In genomic region chr4:134879410-134879981, GRCm38 (mm10) we compare ENCODE assay signal across 8 mouse cellular contexts. TPM values are rescaled to one million over a fixed set of nuclear protein-coding genes. Genes with fewer than 3 reads are reported as not detected.
DNase-seq lines count a peak whose midpoint lies in the region; ATAC-seq and TF ChIP-seq lines count a peak whose summit lies in the region.

No protein-coding gene starts in this region.

- H3K9ac ChIP-seq in limb, embryonic 14.5 days (ENCODE audit: low read depth, low read length, severe bottlenecking): peak overlapping the region; percentile 29; the same call in 1 of the 2 replicates
- H3K9ac ChIP-seq in midbrain, embryonic 15.5 days: peak overlapping the region; percentile 24; the same call in 1 of the 2 replicates

- no peaks in the 10 kb centered on the region for H3K36me3 ChIP-seq in embryonic facial prominence, embryonic 10.5 days (replicated peaks)
- H3K36me3 ChIP-seq in limb, embryonic 14.5 days (ENCODE audit: control insufficient read depth, insufficient read depth, low read length): no peaks in the 10 kb centered on the region
- H3K36me3 ChIP-seq in midbrain, embryonic 15.5 days (replicated peaks): no peaks in the 10 kb centered on the region

- no peak overlapping the region for H3K27ac ChIP-seq in embryonic facial prominence, embryonic 10.5 days (replicated peaks)
- H3K27ac ChIP-seq in limb, embryonic 14.5 days (replicated peaks; ENCODE audit: low read depth, low read length): no peak overlapping the region
- no peak overlapping the region for H3K27ac ChIP-seq in midbrain, embryonic 15.5 days

- ATAC-seq in cerebellum, adult (ENCODE audit: insufficient number of reproducible peaks, low FRiP score, low TSS enrichment): no peak; the same call in 1 of the 2 replicates
- ATAC-seq in limb, embryonic 14.5 days (ENCODE audit: low FRiP score, low read depth): no peak
- peak; percentile 20; the same call in 1 of the 2 replicates for ATAC-seq in midbrain, embryonic 15.5 days (replicated peaks)

- 2% methylated on average over 17 of the region's 17 CpGs for WGBS in embryonic facial prominence, embryonic 10.5 days
- 2% methylated on average over 15 of the region's 17 CpGs for WGBS in limb, embryonic 14.5 days
- WGBS in midbrain, embryonic 15.5 days: 2% methylated on average over 17 of the region's 17 CpGs

- DNase-seq in cerebellum, adult 11 months: peak; percentile 62
- DNase-seq in embryonic facial prominence, embryonic 10.5 days (ENCODE audit: low spot score): peak; percentile 79
- peak; percentile 93 for DNase-seq in heart, adult 11 months
- peak; percentile 80 for DNase-seq in kidney, adult 18-20 months
- DNase-seq in limb, embryonic 14.5 days (ENCODE audit: low spot score): peak; percentile 70
- peak; percentile 69 to 86 for DNase-seq in spleen, postnatal 10 days (ENCODE audit: low spot score in 2 of 2)

- H3K27me3 ChIP-seq in embryonic facial prominence, embryonic 10.5 days (replicated peaks; ENCODE audit: low read depth, poor library complexity, severe bottlenecking): no peaks in the 10 kb centered on the region
- H3K27me3 ChIP-seq in limb, embryonic 14.5 days (ENCODE audit: control insufficient read depth, insufficient read depth, low read length): no peaks in the 10 kb centered on the region
- no peaks in the 10 kb centered on the region for H3K27me3 ChIP-seq in midbrain, embryonic 15.5 days (replicated peaks)

- H3K4me2 ChIP-seq in limb, embryonic 14.5 days (replicated peaks; ENCODE audit: low read depth, low read length, severe bottlenecking): peak overlapping the region; percentile 49
- H3K4me2 ChIP-seq in midbrain, embryonic 15.5 days: peak overlapping the region; percentile 56

- H3K4me3 ChIP-seq in embryonic facial prominence, embryonic 10.5 days: peak overlapping the region; percentile 52
- peak overlapping the region; percentile 28 for H3K4me3 ChIP-seq in limb, embryonic 14.5 days (replicated peaks; ENCODE audit: low read length)
- peak overlapping the region; percentile 30 for H3K4me3 ChIP-seq in midbrain, embryonic 15.5 days

- H3K9me3 ChIP-seq in embryonic facial prominence, embryonic 10.5 days: no peaks in the 10 kb centered on the region
- no peaks in the 10 kb centered on the region for H3K9me3 ChIP-seq in limb, embryonic 14.5 days (ENCODE audit: control insufficient read depth, low read length)
- no peaks in the 10 kb centered on the region for H3K9me3 ChIP-seq in midbrain, embryonic 15.5 days

- peaks cover 12% of the 10 kb centered on the region for H3K4me1 ChIP-seq in embryonic facial prominence, embryonic 10.5 days
- H3K4me1 ChIP-seq in limb, embryonic 14.5 days (ENCODE audit: control insufficient read depth, insufficient read depth, low read length): no peaks in the 10 kb centered on the region; the same call in 1 of the 2 replicates
- peaks cover 7% of the 10 kb centered on the region for H3K4me1 ChIP-seq in midbrain, embryonic 15.5 days

- TF ChIP-seq POLR2A in limb, embryonic 14.5 days (IDR thresholded peaks at IDR 0.05; ENCODE audit: borderline replicate concordance, extremely low read depth, insufficient read depth, insufficient read length): no peak

RNA-seq across cellular contexts. Expression of gene Rhd, which starts 15.2 kb away (rescaled TPM):
- 8.2 and 11.2 TPM in 2 replicates for polyA plus RNA-seq in embryonic facial prominence, embryonic 10.5 days (2016; fragmentation: Nextera tagmentation; extraction: Ambion mirVana)
- 3.3 and 3.6 TPM in 2 replicates for polyA plus RNA-seq in limb, embryonic 14.5 days (2012; rRNA removed)
- 3.6 and 4.1 TPM in 2 replicates for polyA plus RNA-seq in limb, embryonic 14.5 days (2014; fragmentation: Nextera tagmentation; extraction: Ambion mirVana)
- 0.98 and 1.1 TPM in 2 replicates for polyA plus RNA-seq in midbrain, embryonic 15.5 days (2015; fragmentation: Nextera tagmentation; extraction: Ambion mirVana)

RNA-seq across cellular contexts. Expression of gene Maco1, which starts 26.4 kb away (rescaled TPM):
- polyA plus RNA-seq in embryonic facial prominence, embryonic 10.5 days (2016; fragmentation: Nextera tagmentation; extraction: Ambion mirVana): 38.9 and 42.5 TPM in 2 replicates
- 26.1 and 29.5 TPM in 2 replicates for polyA plus RNA-seq in limb, embryonic 14.5 days (2012; rRNA removed)
- polyA plus RNA-seq in limb, embryonic 14.5 days (2014; fragmentation: Nextera tagmentation; extraction: Ambion mirVana): 40.4 and 47.1 TPM in 2 replicates
- 97.2 and 106 TPM in 2 replicates for polyA plus RNA-seq in midbrain, embryonic 15.5 days (2015; fragmentation: Nextera tagmentation; extraction: Ambion mirVana)

RNA-seq across cellular contexts. Expression of gene Tmem50a, which starts 35.3 kb away (rescaled TPM):
- polyA plus RNA-seq in embryonic facial prominence, embryonic 10.5 days (2016; fragmentation: Nextera tagmentation; extraction: Ambion mirVana): 127 and 133 TPM in 2 replicates
- polyA plus RNA-seq in limb, embryonic 14.5 days (2012; rRNA removed): 119 and 131 TPM in 2 replicates
- polyA plus RNA-seq in limb, embryonic 14.5 days (2014; fragmentation: Nextera tagmentation; extraction: Ambion mirVana): 166 TPM in 2 replicates
- polyA plus RNA-seq in midbrain, embryonic 15.5 days (2015; fragmentation: Nextera tagmentation; extraction: Ambion mirVana): 203 and 218 TPM in 2 replicates

RNA-seq across cellular contexts. Expression of gene Rsrp1, which starts 43.9 kb away (rescaled TPM):
- 343 and 353 TPM in 2 replicates for polyA plus RNA-seq in embryonic facial prominence, embryonic 10.5 days (2016; fragmentation: Nextera tagmentation; extraction: Ambion mirVana)
- polyA plus RNA-seq in limb, embryonic 14.5 days (2012; rRNA removed): 627 and 690 TPM in 2 replicates
- polyA plus RNA-seq in limb, embryonic 14.5 days (2014; fragmentation: Nextera tagmentation; extraction: Ambion mirVana): 416 and 463 TPM in 2 replicates
- polyA plus RNA-seq in midbrain, embryonic 15.5 days (2015; fragmentation: Nextera tagmentation; extraction: Ambion mirVana): 559 and 566 TPM in 2 replicates

RNA-seq across cellular contexts. Expression of gene Syf2, which starts 51.2 kb away (rescaled TPM):
- 65.2 and 65.9 TPM in 2 replicates for polyA plus RNA-seq in embryonic facial prominence, embryonic 10.5 days (2016; fragmentation: Nextera tagmentation; extraction: Ambion mirVana)
- polyA plus RNA-seq in limb, embryonic 14.5 days (2012; rRNA removed): 41.4 and 64.5 TPM in 2 replicates
- polyA plus RNA-seq in limb, embryonic 14.5 days (2014; fragmentation: Nextera tagmentation; extraction: Ambion mirVana): 64.3 and 69.1 TPM in 2 replicates
- 58.6 and 60.5 TPM in 2 replicates for polyA plus RNA-seq in midbrain, embryonic 15.5 days (2015; fragmentation: Nextera tagmentation; extraction: Ambion mirVana)
